Mouse (Mus musculus) testis, adult 2 months (tissue): ENCODE results near the gene Serinc3.

Experiments used
- CTCF ChIP-seq: fragments of 200-500 bp; IDR thresholded peaks from 2 replicates; pipeline ENCODE4 v1.5.1; 2012; ENCODE audit warnings: low read depth, mild to moderate bottlenecking, inconsistent platforms, low read length, moderate library complexity; ENCODE audit not compliant: control insufficient read depth, insufficient read depth, insufficient replicate concordance
- POLR2A ChIP-seq: fragments of 200-500 bp; IDR thresholded peaks from 2 replicates; pipeline ENCODE4 v1.6.1; 2012; ENCODE audit warnings: low read depth, mild to moderate bottlenecking, inconsistent platforms, low read length, moderate library complexity; ENCODE audit not compliant: control insufficient read depth

GRCm38 (mm10) chr2:163685287-163685686, 40.4 kb upstream of the Serinc3 start:
- no peak for TF ChIP-seq CTCF
- TF ChIP-seq POLR2A: no peak
